Mouse (Mus musculus) kidney, postnatal 10 days (tissue): Measurements from ENCODE around the gene Flot1.

Source experiments
- DNase-seq: peaks from one replicate; pipeline ENCODE4 v3.0.0; 2021; ENCODE audit warnings: mixed read lengths

Flot1 gene

DNA sequence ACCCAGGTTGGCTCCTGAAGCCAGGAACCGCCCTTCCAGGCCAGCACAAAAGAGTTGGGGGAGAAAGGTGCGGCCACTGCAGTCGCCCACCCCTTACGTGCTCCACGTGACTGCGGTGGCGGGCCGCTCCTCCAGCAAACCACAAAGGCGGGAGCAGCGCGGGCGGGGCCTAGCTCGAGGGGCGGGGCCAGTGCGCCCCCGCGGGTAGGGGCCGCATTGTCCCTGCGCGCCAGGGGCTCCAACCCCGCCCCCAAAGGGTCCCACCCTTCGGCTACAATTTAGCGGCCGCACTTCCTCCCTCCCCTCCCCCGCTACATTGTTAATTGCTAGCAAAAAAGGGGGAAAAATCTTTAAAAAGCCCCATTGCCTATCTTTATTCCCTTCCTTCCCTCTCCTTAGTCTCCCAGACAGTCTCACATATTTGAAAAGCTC, 14.0 kb downstream of the Flot1 start:
- peak; percentile 95 for DNase-seq

DNA sequence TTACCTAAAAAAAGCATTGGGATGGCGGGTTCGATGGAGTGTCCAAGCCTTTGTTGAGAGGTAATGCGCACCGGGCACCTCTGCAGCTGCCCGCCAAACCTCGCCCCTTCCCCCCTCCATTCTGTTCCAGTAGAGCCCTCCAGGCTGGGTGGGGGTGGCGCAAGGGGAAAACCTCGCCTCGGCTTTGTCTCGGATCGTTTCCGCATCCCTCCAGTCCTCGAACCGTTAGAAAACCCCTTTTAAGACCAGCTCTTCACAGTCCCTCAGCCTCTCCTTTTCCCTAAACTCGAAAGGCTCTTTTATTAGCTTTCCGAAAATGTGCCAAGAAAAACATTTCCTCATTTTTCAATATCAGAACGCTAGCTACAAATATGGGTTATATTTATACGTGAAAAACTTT, 14.5 kb downstream of the Flot1 start:
- DNase-seq = peak; percentile 78

DNA sequence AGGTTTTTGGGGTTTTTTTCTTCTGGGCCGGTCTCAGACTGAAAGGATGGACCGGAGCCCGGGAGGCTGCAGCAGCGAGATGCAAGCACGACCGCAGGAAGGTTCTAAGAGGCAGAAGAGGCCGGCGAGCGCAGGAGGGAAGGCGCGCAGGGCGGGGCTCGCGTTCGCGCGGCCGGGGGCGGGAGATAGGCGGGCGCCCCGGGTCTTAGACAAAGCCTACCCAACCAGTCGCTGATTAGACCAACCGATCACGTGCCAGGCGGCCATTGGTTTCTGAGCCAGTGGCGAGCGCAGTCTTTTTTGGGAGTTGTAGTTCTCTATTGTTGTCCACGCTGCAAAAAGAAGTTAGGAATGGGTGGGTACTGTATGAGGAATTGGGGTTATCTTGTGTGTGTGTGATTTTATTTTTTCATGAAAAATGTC, 15.1 kb downstream of the Flot1 start, which contains the start of gene Tubb5:
Gene Tubb5 (minus strand): TSS at position 185 of the 423 bp plus-strand sequence.
- peak; percentile 98 for DNase-seq

DNA sequence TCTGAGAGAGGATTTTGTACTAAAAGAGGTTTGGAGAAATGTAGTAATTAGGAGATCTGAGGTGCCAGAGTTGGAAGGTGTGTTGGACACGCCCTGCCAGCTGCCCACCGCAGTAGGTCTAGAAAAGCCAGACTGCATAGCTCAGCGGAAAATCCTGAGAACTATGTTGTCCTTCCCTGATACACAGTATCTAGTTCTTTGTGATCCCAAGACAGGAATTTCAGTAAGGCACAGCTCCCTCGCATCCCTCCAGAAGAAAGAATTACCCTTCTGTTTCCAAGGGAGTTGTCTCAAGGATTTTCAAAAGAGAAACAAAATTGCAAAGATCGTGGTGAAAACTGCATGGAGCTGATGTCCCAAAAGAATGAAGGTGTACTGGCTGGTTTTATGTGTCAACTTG, 15.5 kb downstream of the Flot1 start:
- no peak for DNase-seq

DNA sequence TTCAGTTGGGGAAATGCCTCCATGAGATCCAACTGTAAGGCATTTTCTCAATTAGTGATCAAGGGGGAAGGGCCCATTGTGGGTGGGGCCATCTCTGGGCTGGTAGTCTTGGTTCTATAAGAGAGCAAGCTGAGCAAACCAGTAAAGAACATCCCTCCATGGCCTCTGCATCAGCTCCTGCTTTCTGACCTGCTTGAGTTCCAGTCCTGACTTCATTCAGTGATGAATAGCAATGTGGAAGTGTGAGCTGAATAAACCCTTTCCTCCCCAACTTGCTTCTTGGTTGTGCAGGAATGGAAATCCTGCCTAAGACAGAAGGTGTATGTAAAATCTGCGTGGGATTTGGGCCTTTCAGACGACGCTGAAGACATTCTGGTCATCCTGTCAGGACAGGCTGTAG, 16.0 kb downstream of the Flot1 start:
- DNase-seq = peak; percentile 54

DNA sequence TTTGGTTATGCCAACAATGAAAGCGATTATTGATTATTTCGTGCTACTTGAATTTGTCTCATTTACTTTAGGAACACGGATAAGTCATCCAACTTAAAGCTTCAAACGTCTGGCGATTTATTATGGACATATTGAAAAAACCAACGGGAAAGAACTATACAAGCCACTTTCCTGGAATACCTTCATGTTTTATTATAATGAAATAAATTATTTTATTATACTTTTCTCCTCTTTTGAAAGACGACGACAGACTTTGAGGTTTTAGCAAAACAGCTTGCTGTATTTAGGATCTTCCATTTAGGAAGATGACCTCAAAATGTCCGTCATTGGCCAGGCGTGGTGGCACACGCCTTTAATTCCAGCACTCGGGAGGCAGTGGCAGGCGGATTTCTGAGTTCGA, 17.5 kb downstream of the Flot1 start:
- no peak for DNase-seq

DNA sequence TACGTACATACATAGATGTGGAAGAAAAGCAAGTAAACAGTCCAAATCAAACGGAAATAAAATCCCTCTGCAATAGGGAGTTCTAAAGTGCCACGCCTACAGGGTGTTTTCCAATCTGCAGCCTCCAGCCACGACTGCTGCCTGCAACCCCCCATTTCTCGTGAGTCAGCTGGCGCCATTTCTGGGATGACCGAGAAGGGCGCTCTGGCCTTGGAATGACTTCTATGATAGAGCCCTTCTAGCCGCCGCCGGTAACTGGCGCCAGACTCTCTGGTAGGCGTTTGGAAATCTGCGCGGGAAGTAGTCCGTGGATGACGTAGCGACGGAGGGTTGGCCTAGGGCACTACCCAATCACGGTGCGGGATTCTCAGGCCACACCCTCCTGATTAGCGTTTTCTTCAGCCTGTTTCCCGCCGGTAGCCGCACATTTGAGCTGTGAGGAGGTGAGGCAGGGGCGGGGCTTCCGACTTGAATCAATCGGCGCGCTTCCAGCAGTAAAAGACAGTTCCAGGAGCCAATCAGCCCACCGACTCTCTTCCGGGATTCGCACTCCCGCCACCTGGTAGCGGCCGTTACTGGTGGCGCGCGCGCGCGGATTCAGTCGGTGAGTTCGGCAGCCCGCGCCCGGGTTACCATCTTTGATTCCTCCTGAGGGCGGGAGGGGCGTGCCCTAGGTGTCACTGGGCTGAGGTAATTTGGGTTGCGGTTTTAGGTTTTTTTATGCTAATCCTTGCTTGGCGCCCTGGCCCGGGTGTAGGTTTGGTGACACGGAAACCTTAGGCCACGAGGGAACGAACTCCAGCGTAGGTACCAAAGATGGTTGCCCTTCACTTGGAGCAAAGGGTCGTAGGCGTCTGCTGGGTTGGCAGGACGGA, 18.3 kb downstream of the Flot1 start, which contains the start of gene Mdc1:
Gene Mdc1 (plus strand): TSS at position 440 of the 875 bp plus-strand sequence.
- DNase-seq = peak; percentile 99

DNA sequence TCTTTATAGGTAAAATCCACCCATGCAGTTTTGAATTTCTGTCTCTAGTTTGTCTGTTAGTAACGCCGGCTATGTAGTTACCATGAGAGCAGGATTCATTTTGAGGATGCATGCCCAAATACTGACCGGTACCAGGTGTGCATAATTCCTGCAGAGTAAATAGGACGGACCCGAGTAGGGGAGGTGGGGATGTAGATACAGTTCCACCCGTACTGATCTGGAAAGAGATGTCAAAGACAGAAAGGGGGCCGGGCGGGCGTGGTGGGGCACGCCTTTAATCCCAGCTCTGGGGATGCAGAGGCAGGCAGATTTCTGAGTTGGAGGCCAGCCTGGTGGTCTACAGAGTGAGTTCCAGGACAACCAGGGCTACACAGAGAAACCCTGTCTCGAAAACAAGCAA, 19.0 kb downstream of the Flot1 start:
- no peak for DNase-seq

DNA sequence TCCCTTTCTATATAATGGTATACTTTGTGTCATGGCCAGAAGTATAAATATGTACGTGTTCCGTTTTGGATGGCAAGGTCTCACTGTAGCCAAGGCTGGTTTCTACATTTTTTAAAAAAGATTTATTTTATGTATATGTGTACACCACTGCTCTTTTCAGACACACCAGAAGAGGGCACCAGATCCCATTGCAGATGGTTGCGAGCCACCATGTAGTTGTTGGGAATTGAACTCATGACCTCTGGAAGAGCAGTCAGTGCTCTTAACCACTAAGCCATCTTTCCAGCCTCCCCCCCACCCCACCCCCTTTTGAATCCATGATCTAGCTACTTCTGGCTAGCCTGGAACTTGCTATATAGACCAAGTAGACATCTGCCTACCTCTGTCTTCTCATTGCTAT, 20.5 kb downstream of the Flot1 start:
- no peak for DNase-seq

DNA sequence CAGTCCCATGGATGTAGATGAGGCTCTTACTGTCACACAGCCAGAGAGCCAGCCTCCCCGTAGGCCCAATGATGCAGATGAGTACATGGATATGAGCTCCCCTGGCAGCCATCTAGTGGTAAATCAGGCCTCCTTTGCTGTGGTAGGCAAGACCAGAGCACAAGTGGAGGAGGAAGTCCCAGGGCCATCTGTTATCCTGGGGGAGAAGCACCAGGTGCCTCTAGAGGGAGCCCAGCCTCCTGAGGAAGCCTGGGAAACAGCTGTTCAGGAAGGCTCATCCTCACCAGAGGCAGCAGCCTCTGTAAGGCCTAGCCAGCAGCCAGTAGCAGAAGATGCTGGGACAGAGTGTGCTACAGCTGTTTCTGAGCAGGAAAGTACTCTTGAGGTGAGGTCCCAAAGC, 25.1 kb downstream of the Flot1 start:
- peak; percentile 63 for DNase-seq

DNA sequence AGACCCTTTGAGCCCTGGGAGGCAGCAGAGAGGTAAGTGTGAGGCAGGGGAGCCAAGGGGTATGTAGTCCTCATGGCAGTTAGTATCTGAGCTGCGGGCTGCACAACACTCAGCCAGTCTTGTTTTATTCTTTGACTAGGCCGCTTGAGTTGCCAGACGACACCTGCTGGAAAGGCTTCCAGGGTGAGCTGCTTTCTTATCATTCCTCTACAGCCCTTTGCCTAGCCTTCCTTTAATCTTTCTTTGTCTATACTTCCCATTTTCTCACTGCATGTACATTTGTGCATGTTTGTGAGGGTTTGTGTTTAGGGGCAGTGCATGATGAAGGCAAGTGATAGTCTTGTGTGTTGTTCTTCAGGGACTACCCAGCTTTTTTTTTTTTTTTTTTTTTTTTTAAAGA, 27.9 kb downstream of the Flot1 start:
- no peak for DNase-seq

DNA sequence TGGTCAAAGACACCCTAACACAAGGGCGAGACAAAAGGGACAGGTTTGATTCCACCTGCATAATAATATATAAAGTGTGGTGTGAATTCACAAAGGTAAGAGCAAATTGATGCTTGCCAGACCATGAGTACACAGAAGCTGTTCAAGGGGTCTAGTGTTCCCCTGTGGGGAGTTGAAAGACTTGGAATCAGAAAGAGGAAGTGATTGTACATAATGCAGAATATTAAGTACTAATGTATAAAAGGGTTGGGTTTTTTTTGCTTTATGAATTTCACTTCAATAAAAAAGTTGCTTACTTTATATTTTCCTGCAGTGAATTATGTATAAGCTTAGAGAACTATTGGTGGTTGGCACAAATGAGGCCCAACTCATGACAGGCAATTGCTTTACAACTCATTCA, 36.3 kb downstream of the Flot1 start:
- DNase-seq = no peak

DNA sequence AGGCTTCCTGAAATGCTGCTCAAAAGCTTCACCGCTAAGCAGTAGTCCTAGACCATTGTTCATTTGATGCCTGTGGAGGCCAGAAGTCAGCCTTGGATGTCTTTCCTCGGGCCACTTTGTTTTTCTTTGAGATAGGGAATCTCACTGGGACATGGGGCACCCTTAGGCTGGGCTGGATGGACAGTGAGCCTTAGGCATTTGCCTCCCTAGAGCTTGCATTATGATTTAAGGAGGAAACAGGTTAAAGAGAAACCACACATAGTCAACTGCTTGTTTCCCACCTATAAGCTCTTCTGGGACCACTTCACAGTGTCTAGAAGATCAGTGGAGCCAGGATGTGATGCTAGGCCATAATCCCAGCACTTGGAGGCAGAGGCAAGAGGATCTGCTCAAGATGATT, 36.8 kb downstream of the Flot1 start:
- no peak for DNase-seq

DNA sequence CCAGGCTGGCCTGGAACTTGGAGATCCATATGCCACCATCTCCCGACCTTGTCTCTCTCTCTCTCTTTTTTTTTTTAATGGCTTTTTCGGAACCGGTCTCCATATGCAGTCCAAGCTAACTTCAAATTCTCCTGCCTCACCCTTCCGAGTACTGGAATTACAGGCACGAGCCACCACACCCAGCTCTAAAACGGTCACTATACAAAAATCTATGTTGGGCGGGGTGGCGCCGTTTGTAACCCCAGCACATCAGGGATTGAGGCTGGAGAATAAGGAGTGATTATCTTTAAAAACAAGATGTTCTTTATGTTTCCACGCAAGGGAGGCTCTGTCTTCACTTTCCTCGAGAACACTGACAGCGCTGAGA, 37.8 kb downstream of the Flot1 start:
- DNase-seq = peak; percentile 27

DNA sequence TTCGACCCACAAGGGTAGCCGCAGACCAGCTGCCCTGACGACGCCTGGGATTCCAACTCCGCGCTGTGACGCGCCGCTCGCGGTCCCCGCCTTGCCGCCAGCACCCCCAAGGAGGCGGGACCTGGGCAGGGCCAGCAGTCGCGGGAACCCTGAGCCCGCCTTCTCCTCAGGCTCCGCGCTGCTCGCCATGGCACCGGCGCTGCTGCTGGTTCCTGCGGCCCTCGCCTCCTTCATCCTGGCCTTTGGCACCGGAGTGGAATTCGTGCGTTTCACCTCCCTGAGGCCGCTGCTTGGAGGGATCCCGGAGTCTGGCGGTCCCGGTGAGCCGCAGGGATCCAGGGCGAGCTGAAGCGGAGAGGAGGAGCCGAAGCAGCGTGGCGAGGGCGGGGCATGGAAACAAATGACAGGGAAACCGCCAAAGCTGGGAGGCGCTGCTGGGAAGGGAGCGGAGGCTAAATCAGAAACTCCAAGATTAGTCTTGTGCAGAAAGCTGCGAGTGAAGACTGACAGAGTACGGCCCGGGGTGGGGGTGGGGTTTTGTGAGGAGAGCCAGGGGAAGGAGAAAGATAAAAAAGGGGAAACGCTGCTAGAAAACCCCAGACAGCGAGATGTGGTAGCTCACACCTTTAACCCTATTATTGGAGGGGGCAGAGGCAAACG, 38.3 kb downstream of the Flot1 start, which contains the start of gene Nrm:
Gene Nrm (plus strand): TSS at position 121 of the 660 bp plus-strand sequence.
- peak; percentile 94 for DNase-seq

DNA sequence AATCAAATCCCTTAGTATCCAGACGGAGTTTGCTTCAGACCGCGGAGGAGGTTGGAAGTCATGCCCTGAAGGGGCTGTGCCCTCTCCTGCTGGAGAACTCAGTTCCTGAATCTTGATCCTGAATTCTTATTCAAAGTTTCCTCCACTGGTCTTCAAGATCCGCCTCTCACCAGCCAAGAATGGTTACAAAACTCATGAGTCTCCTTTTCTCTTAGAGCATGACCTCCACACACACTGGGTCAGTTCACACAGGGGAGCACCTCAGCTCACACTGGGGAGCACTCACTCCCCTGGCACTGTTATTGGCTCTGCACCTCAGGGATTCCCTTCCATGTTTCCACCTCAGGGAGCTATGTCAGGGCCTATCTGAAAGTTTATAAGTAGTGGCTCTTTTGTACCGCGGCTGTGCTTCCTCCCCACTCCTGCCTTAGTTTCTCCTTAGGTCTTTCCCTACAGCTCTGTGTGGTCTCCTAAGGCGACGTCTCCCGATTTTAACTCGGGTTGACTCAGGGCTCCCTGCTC, 41.9 kb downstream of the Flot1 start:
- DNase-seq = peak; percentile 15

DNA sequence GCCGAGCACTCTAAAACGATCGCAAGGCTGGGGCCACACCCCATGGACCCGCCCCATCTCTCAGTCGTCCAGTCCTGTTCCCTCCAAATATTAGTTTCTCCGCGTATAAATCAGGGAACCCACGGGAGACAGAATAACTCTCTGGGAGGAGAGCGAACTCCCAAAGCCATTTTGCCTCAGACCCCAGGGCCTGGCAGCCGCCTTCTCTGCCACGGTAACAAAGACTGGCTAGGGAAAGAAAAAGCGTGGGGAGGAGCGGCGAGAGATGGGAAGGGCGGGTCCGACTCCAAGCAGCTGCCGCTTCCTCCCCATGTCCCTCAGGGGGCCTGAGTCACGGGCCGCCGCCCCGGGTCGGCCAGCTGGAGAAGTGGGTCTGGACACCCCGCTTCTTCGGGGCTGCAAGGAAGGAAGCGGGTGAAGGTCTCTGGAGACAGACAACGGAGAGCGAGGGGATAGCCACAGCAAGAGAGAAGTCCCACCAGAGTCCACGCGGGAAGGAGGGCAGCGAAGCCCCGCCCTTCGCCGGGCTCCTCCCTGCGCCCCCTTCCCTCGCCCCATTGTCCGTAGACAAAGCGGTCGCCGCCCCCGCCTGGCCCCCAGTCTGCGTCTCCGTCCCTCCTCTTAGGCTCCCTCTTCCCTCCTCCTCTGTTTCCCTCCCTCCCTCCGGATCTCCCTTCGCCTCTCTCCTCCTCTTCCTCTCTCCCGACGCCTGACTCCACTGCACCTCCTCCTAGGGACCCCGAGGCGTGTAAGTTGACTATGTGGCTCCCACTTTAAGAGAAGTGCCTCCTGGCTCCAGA, 42.7 kb downstream of the Flot1 start, which contains the start of gene Ppp1r18:
Gene Ppp1r18 (plus strand): TSS at position 113 of the 800 bp plus-strand sequence.
- peak; percentile 89 for DNase-seq

DNA sequence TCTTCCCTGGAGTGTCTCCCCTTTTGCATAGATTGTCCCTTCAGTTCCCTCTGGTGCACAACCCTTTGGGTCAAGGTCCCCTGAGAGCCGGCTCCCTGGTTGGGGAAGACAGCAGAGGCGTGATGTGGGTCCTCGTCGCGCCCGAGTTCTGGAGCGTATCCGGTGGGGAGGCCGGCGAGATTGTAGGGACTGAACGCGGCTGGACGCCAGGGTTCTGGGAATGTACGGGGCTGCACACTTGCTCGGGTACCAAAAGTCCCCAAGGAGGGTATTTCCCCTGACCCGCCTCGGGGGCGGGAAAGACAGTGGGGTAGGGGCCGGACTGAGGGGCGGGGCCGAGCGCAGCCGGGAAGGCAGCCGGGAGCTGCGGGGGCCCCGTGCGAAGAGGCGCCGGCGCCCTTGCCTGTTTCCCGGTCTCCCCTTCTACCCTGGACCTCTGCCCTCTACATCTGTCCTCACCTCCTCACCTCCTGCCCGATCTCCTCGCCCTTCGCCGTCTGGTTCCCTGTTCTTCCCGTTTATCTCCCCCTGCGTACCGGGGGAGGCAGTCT, 43.3 kb downstream of the Flot1 start:
- peak; percentile 84 for DNase-seq

DNA sequence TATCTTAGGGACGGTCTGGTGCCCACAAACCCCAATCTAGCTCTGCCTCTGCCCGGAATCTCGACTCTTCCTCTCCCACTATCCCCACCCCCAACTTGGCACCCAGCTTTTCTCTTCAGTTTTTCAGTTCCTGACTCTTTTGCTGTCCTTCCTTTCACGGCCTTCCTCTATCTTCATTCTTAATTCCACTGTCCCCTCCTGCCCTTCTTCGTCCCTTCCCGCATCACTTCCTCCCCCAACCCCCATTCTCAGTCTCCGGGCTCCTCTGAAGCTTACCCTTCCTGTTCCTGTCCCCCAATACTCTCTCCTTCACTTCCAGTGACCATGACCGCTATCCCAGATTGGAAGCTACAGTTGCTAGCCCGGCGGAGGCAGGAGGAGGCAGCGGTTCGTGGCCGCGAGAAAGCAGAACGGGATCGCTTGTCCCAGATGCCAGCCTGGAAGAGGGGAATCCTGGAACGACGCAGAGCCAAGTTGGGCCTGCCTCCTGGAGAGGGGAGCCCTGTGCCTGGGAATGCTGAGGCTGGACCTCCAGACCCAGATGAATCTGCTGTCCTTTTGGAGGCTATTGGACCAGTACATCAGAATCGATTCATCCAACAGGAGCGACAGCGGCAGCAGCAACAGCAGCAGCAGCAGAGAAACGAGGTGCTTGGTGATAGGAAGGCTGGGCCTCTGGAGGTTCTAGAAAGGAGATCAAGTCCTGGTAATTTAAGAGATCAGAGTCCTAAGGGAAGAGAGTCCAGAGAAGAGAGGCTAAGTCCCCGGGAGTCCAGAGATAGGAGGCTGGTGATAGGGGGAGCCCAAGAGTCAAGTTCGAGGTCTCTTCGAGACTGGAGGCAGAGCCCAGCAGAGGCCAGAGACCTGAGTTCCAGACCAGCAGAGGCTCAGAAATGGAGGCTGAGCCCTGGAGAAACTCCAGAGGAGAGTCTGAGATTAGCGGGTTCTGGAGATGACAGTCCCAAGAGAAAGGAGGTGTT, 44.2 kb downstream of the Flot1 start:
- peak; percentile 64 for DNase-seq

DNA sequence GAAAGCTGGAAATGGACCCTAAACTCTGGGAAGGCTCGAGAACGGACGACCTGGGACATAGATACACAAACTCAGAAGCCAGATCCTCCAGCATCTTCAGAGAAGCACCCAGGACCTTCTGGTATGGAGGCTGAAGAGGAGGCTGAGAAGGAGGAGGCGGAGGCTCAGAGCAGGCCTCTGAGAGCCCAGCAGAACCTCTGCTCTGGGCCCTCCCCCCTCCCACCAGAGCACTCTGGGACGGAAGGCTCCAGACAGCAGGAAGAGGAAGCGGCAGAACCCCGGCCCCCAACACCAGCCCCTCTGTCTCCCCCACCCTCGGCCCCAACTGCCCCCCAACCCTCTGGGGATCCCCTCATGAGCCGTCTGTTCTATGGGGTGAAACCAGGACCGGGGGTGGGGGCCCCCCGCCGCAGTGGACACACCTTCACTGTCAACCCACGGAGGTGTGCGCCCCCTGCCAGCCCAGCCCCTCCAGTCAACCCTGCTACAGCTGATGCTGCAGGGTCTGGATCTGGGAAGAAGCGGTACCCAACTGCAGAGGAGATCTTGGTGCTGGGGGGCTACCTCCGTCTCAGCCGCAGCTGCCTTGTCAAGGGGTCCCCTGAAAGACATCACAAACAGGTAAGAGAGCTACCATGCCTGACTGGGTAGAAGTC, 45.3 kb downstream of the Flot1 start:
- DNase-seq = peak; percentile 66

DNA sequence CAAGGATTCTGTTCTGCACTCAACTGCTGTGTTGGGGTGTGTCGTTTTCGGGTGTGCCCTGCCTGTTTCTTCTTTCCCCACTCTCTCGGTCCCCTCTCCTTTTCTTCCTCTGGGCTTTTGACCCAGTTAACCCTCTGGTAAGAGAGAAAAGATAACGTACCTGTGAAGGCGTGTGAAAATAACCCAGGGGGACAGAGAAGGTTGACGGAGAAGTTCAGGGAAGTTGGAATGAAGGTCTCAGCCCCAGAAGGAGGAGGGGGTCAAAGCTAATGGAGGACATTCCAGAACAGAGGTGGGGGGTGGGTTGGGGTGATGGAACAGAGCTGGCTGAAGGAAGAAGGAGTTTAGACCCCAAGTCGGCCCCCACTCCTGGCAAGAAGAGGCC, 45.9 kb downstream of the Flot1 start:
- DNase-seq = no peak
